Mouse (Mus musculus) T-helper 17 cell (primary cell): ENCODE results near the gene Mapk7.

Experiments used
- in situ Hi-C, 2 experiments: fragments of 300-600 bp; cut with MboI, MseI; formaldehyde crosslinking; loops; 1 replicate in 1 of 2; 2 replicates in 1 of 2; pipeline ENCODE4 v1.15.1; 2025; ENCODE audit warnings: high pct_unique_total_duplicates in 2 of 2

Gene Mapk7

DNA sequence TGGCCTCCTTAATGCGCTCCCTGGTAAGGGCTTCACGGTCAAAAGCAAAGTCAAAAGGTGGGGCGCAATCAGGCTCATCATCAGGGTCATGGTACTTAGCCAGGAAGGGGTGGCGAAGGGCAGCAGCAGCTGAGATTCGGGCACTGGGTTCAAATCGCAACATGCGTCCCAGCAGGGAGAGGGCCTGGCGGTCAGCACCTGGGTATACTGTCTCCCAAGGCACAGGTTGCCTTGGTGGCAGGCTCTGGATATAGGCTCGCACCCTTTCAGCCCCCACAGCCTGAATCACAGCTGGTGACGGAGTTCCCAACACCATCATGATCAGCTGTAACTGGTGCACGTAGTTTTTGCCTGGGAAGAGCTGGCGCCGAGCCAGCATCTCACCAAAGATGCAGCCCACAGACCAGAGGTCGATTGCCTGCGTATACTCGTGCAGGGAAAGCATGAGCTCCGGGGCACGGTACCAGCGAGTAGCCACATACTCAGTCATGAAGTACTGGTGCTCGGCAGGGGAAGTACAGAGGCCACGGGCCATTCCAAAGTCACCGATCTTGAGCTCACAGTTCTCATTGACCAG lies 3.2 kb downstream of the Mapk7 start:
- in situ Hi-C loops: no loop called here

DNA sequence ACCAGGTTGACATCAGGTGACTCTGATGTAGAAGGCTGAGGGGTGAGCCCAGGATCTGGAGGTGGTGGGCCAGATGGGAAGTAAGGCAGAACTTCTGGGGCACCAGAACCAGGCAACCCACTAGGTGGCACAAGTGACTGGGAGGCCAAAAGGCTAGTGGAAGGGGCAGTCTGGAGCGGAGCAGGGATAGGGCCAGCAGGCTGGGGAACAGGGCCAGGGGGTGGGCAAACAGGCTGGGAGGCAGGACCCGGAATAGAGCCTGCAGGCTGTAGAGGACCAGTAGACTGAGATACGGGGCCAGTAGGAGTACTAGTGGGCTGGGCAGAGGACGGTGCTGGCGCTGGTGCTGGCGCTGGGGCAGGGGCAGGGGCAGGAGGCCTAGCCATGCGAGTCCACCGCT lies 4.3 kb downstream of the Mapk7 start:
- in situ Hi-C loops: no loop called here

DNA sequence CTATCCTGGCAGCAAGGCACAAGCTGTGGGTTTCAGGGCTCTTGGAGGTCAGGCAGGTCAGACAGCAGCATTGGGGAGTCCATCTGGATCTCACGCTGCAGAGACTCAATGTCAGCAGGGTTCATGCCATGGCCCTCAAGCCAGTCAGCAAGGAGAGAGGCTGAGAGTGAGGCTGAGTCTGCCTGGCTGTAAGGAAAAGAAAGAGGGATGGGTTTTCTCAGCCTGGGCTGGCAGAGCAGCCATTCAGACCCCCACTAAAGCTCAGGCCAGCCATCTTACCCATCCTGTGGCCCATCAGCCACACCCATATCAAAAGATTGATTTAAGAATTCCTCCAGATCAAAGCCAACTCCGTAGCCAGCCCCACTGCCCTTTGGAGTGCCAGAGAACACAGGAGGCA lies 5.1 kb downstream of the Mapk7 start:
- in situ Hi-C loops: no loop called here

DNA sequence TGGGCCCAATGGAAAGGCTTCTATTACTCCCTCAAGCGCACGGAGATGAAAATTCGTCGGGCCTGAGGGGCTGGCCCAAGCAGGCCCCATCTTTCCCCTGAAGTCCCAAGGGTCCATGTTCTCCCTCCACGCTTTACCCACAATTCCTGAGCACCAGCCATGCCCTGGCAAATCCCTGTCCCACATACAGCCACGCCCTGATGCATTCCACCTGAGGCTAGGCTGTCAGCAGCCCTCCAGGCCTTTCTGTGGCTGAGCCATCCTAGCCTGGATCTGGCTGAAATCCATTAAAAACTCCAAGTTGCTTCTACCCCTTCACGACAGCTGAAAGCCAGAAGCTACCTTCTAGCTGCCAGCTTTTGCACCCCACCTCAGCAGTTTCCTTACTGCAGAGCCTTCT lies 6.3 kb downstream of the Mapk7 start:
- in situ Hi-C loops: no loop called here

DNA sequence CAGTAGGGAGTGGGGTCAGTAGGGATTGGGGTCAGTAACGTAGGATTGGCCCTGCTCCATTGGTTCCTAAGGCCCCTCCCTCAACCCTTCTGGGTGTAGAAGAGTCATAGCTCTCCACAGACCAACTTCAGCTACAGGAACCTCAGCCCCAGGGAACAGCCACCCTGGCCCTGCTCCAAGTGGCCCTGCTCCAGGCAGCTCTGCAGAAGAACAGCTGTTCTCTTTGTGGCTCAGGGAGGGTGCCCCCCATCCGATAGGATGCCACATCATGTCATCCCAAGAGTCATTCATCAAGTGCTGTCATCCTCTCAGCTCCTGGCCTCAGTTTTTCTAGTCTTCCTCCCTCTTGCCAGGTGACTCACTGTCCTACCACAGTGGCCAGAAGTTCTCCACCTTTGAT lies 6.8 kb downstream of the Mapk7 start:
- in situ Hi-C loops: no loop called here

DNA sequence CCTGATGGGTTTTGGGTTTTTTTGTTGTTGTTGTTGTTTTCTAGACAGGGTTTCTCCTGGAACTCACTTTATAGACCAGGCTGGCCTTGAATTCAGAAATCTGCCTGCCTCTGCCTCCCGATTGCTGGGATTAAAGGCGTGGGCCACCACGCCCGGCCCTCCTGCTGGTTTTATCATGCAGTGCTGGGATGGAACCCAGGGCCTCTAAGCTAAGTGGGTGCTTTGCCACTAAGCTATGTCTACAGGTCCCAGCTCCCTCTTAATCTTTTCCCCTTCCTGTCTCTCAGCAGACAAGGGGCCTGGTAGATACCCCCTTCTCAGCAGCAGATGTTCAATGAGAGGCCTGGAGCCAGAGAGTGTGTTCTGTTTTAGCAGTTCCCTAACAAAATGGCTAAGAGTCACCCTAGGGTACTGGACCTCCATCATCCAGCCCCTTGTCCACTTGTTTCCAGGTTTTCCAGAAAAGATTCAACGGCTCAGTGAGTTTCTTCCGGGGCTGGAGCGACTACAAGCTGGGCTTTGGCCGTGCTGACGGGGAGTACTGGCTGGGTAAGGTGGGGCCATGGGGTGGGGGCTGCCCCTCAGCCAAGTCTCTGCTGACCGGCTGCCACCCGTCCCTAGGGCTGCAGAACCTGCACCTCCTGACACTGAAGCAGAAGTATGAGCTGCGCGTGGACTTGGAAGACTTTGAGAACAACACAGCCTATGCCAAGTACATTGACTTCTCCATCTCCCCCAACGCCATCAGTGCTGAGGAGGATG lies 7.6 kb downstream of the Mapk7 start:
- in situ Hi-C loops: no loop called here

DNA sequence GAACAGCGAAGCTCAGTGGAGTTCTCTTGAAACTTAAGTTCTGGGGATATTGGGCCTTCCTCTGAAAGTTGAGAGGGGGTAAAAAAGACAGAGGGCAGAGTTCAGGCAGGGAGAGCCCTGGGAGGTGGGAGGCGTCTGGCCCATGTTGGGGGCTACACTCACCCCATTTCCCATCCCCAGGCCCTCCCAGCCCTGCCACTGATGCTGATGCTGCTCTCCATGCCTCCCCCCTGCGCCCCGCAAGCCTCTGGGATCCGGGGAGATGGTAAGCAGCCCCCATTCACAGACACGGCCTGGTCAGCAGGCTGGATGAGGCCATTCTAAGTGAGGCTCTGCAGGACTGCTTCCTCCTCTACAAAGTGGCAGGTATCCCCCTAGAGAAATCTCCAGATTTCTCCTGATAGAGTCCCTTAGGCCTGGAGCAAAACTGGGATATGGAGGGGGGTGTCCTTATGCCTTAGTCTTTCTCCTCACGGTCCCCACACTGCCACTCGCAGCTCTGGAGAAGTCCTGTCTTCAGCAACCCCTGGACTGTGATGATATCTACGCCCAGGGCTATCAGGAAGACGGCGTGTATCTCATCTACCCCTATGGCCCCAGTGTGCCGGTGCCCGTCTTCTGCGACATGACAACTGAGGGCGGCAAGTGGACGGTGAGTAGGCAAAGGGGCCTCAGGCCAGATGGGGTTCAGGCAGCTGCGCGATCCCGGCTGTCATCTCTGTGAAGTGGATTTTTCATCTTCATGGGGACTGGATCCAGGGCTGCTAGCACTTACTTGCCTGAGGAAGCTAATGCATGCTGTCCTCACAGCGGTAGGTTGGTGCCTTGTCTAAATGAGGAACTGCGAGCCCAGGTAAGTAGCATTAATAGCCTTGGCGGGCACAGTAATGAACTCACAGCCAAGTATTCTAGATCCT lies 8.4 kb downstream of the Mapk7 start:
- in situ Hi-C loops: no loop called here

DNA sequence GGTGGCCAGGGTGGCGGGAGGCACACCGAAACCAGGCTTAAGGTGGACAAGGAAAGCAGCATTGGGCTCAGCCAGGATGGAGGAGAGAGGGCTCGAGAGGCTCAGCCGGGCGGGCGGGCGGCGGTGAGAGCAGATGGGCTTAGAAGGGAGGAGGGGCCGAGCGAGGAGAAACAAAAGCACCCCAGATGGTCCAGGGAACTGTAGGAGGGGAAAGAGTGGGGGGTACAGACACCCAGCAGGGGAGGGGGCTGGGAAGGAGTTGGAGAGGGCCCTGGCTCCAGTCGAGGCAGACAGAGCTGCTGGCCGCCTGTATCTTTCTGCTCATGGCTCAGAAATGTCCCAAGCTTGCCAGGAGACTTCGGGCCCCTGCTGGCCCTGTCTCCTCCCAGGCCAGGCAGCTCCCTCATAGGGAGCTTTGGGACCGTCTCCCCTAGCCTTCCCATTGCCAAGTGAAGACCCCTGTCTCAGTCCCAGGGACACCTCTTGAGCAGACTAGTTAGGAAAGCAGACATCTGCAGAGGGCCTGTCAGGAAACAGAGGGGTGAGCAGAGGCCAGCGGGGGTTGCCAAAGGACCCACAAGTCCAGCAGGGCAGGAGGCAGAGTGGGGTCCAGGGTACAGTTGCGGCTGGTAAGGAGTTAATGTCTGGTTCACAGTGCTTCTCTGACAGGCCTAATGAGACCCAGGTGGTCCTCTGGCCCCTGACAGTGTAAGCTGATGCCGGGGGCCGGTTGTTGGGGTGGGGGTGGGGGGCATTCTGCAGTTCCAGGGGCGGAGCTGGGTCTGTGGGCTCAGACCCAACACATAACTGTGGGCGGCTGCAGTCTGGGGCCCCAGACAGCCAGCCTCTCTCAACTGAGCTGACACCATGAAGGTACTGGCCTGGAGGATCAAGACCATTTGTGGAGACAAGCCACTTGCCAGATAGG lies 9.3 kb downstream of the Mapk7 start, which contains the start of gene Mfap4:
TSS of gene Mfap4 (plus strand) at position 819 of the 928 bp plus-strand sequence.
- in situ Hi-C loops: no loop called here

DNA sequence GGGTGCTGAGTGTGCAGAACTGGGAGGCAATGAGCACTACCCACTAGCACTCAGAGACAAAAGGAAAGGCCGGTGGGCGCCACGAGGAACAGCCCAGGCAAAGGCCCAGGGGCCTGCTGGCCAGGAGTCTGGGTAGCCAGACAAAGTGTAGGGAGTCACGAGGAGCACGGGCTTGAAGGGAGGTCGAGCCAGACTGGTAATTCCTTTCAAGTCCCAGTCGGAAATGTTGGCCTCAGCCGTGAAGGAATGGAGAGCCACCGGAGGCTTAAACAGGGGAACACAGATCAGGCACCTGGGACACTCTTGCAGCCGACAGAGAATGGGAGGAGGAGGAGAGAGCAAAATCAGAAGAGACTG lies 10.0 kb downstream of the Mapk7 start:
- in situ Hi-C loops: no loop called here

DNA sequence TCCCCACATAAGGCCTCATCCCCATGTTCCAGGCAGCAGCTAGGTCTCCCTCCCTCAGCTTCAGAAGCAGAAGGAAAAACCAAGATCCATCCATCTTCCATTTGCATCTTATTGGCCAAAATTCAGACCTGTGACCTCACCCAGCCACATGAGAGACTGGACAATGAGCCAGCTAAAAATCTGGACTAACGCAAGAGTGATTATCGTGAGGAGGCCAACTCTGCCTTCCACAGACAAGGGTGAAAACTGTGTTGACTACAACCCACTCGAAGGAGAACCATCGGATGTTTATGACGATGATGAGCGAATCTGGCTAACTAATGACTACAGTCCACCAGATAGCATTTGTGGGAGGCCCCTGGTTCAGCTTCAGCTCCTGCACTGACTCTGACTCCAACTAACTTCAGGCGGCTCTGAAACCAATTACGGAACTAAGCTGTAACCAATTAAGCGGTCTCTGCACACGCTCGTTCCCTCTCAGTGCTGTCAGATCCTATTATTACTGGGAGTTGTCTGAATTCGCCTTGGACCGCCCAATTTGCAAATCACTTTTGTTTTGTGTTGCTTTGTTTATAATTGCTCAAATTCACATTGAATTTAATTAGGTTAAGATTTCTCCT lies 10.9 kb downstream of the Mapk7 start:
- in situ Hi-C loops: no loop called here

DNA sequence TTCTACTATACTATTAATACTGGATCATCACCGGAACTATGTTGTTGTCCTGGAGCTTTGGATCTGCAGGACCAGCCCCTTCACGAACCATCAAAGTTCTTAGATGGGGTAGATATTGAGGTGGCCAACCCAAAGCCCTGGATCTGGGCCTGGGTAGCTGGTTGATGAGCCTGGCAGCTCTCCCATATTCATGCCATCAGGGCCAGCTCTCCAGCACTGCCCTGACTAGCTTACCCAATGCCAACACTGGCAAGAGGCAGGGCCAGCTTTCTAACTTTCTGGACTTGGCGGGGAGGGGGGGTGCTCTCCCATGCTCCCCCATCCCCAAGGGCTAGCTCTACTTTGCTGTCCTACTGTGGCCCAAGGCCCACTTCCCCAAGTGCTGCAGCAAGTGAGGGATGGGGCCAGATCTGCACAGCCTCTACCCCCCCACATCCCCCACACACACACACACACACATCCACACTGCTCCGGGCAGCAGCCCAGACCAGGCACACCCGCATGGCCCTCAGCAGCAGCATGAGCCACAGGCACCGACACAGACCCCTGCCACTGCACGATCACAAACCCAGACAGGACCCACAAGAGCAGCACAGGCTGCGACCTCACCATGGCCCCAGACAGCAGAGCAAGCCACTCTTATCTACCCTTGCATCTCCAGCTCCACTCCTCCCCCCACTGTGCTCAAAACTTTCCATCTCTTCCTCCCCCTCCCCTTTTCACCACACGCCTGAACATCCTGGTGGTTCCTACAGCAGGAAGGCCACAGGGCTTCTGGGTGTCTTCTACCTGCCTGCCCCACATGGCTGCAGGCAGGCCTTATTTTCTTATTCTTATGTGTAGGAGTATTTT lies 12.7 kb downstream of the Mapk7 start:
- in situ Hi-C loops: no loop called here

DNA sequence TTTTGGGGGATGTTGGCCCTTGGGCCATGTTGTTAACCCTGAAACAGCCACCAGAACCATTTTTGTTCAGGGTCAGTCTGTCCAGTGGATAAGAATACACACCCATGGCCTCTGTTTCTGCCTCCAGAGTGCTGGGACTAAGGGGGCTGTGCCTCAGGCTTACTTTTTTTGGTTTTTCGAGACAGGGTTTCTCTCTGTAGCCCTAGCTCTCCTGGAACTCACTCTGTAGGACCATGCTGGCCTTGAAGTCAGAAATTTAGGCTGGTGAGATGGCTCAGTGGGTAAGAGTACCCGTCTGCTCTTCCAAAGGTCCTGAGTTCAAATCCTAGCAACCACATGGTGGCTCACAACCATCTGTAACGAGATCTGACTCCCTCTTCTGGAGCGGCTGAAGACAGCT lies 15.4 kb downstream of the Mapk7 start:
- in situ Hi-C loops: no loop called here

DNA sequence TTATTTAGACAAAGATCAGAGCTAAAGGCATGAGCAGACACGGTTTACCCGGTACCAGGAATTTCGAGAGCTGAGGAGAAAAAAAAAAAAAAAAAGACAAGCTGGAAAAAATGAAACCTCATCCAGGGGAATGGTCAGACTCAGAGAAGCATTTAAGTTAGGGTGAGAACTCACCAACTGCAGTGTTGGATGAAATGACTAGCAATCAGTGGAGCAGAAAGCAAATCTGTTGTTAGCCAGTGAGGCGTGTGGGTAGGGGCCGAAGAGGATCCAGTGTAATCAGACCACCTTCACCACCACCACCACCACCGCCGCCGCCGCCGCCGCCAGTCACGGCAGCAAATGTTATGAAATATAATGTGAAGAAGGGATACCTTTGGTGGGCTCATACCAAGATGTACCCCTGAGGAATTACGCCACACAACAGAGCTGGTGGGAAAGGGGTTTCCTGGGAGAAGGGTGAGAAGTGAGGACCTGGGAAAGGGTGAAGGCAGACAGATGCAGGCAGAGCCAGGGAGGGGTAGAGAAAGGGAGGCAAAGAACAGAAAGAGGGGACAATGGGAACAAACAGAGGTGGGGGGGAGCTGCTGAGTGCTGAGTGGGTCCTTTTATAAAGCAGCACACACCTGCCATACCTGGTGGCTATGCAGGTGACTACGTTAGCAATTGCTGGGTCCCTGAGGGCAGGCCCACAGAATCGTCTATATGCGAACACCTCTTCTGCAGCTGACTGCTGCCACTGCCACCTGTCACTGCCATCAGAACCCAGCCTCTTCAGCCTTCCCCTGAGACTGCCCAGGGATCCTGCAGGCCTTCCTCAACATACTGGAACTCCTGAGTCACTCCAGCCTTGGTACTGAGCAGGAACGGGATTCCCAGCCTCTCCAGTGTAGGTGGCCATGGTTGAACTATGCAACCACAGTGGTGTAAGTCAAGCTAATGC lies 16.4 kb downstream of the Mapk7 start:
- in situ Hi-C loops: no loop called here

DNA sequence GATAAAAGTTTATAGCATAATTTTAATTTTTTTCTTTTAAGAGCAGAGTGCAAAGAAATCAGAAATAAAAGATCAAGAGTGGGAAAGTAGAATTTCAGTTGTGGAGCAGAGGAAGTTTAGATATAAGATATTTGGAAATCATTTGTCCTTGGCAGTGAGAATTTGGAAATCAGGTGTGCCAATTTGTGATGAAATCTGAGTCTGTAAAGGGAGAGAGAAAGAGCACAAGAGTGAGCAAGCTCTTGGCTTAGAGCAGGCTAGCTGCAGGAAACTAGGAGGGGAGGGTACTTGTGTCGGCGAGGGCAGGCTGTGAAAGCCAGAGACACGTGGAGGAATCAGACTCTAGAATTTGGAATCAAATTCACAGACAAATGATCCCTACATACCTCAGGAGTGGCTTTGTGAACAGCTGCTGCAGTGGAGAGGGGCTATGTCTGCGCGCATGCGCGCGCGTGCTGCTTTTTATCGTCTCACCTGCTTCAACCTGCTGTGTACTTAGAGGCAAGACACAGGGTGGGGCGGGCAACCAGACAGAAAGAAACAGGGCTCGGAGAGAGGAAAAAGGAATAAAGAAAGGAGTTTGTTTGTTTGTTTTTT lies 17.3 kb downstream of the Mapk7 start:
- in situ Hi-C loops: no loop called here

DNA sequence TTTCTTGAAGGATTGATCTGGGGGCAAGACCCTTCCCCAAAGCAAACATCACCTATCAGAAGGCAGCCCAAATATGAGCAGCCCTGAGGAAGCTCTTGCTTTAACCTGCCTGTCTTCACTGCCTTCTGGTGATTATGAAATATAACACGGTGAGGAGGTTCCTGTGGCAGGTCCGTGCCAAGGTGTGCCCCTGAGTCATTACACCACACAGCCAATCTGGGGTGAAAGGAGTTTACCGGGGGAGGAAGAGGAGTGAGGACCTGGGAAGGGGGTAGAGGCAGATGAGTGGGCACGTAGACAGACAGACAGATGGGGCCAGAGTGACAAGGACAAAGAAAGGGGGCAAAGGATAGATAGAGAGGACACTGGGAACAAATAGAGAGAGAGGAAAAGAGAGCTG lies 20.6 kb downstream of the Mapk7 start:
- in situ Hi-C loops: no loop called here

DNA sequence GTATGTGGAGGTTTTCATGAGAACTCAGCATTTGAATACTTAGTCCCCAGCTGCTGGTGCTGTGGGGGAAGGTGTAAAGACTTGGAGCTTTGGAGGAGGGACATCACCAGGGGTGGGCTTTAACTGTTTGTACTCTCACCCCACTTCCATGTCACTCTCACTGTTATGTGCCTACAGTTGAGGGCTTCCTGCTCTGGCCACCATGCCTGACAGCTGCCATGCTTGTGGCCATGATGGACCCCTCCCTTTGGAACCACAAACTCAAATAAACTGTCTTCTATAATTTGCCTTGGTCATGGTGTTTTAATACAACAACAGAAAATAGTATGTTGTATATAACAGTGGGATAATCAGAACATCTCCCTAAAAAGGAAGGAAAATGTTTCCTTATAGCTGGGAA lies 23.3 kb downstream of the Mapk7 start:
- in situ Hi-C loops: no loop called here

DNA sequence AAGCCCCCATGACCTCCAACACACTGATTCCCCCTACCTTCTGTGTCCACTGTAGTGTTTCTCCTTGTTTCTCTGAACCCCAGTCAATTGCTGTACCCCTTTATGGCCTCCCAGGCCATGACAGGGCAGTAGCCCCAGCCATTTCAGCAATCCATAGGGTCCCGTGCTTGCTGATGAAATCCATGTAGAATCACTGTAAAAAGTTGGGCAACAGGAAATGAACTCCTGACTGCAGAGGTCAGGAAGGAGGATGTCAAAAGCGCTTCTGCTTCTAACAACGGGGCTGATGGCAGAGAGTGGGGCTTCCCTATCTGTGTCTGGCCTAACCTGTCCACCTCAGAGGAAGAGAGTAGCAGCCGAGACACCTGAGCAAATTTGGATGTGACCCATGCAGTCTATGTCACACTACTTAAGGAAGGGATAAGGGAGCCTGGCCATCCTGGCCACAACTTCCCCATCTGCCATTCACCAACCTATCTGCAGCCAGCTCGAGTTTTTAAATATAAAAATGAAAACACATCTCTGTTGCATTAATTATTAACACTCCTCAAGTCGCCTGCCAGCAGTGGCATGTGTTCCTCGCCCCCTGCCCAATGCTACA lies 24.8 kb downstream of the Mapk7 start:
- in situ Hi-C loops: no loop called here

DNA sequence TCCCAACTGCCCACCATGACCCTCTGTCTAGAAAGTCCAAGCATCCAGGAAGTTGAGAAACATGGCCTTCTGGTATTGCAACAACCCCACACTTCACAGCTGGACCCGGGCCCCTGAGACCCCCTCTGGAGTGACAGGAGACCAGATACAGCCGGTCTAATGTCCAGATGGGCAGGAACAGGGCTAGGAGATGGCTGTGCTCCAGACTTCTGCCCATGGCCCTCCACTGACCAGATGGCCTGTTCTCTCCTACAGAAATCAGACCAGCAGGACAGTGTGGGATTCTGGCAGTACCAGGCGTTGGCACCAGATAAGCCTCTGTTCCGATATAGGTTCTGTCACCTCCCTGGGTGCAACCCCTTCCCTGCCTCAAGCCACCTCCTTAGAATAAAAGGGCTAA lies 25.7 kb downstream of the Mapk7 start:
- in situ Hi-C loops: no loop called here
